Mouse (Mus musculus): ENCODE measurements around the gene Syne1. TPM values are rescaled to one million over a fixed set of nuclear protein-coding genes. Genes with fewer than 3 reads are reported as not detected.

Syne1 gene
- polyA plus RNA-seq, 1 experiment from 2014 or later: 8.6 TPM

DNA sequence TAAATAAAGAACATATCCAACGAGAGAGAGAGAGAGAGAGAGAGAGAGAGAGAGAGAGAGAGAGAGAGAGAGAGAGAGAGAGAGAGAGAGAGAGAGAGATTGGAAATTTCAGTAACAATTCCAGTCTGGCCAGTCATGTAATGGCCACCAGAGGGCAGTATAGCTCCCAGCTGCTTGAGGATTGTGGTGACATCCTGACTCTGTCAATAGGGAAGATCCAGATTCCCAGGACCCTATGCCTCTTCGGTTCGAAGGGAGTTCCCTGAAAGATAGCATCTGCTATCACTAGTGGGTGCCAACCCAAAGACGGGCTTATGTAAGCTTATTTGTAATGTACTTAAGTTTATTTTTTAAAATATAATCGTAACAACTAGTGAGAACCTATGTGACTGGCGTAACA is 71.2 kb downstream of the Syne1 start:
- ATAC-seq (ENCODE audit: low FRiP score): peak; percentile 65; the same call in 1 of the 2 replicates
- H3K4me3 ChIP-seq: no peak overlapping the region
- H3K4me2 ChIP-seq: no peak overlapping the region
- no peak overlapping the region for H3K27ac ChIP-seq
- H3K9me3 ChIP-seq: no peaks in the 10 kb centered on the region
- H3K27me3 ChIP-seq: no peaks in the 10 kb centered on the region
- no peaks in the 10 kb centered on the region for H3K36me3 ChIP-seq
- 58% methylated on average over 6 of the region's 6 CpGs for WGBS
- no peaks in the 10 kb centered on the region for H3K4me1 ChIP-seq (replicated peaks)
- H3K9ac ChIP-seq: no peak overlapping the region

DNA sequence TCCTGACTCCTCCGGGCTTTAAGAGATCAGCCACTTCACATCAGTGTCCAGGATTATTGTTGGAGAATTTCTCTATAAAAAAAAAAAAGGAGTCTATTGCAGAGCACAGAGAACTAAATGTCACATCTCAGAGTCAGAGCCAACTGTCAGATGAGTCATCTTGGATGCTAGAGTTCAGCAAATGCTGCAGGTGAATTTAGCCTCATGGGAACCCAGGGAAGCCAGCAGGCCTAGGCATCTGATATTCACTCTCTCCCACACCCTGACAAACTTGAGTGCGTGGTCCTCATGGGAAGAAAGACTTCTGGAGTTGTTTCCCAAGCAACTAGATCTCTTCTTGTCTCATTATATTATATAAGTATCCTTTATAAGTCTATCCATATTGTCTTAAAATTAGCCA is 82.6 kb downstream of the Syne1 start:
- 84% methylated on average over 2 of the region's 2 CpGs for WGBS
- no peak for ATAC-seq (ENCODE audit: low FRiP score)

DNA sequence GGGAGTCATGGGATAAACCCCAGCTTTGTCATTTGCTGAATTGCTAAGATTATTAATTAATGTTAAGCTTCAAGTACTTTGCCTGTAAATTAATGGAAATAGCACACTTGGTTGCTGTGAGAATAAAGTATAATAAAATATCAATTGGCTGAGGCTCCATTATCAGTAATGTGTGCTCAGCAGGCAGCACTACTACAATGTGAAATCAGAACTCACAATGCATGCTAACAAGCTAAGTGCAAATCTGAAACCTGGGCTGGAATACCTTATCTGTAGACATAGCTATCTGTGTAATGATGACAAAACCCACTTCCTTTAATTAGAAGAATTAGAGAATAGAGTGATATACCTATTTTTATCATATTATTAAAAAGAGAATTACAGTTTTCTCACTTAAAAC is 97.5 kb downstream of the Syne1 start:
- no peak overlapping the region for H3K27ac ChIP-seq
- H3K4me2 ChIP-seq: no peak overlapping the region
- no peaks in the 10 kb centered on the region for H3K36me3 ChIP-seq
- ATAC-seq (ENCODE audit: low FRiP score): peak; percentile 47; the same call in 1 of the 2 replicates
- no peak overlapping the region for H3K9ac ChIP-seq
- H3K4me1 ChIP-seq (replicated peaks): no peaks in the 10 kb centered on the region
- no peaks in the 10 kb centered on the region for H3K9me3 ChIP-seq
- H3K4me3 ChIP-seq: no peak overlapping the region
- no peaks in the 10 kb centered on the region for H3K27me3 ChIP-seq

More for the DNA sequence above, 82.6 kb downstream of the Syne1 start:
- Histone ChIP-seq H3K27ac (no peak overlapping the region), H3K27me3 (no peaks in the 10 kb centered on the region), H3K36me3 (no peaks in the 10 kb centered on the region), H3K9me3 (no peaks in the 10 kb centered on the region), H3K4me3 (no peak overlapping the region), H3K4me2 (no peak overlapping the region), H3K4me1 (replicated peaks) (no peaks in the 10 kb centered on the region), H3K9ac (no peak overlapping the region)

DNA sequence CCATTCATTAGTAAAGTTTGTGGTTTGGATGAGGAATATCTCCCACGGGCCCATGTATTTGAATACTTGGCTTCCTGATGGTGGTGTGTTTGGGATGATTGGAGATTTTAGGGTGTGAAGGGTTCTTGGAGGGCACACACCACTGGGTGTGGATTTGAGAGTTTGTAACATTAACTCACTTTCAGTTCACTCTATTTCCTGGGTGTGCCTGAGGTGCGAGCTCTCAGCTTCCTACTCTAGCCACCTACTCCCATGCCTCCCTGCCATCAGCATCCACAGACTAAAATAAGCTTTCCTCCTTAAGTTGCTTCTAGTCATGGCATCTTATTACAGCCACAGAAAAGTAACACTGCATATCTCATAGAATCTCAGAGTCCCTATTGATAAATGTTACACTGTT is 101.3 kb downstream of the Syne1 start:
- no peak overlapping the region for H3K9ac ChIP-seq
- H3K27me3 ChIP-seq: no peaks in the 10 kb centered on the region

DNA sequence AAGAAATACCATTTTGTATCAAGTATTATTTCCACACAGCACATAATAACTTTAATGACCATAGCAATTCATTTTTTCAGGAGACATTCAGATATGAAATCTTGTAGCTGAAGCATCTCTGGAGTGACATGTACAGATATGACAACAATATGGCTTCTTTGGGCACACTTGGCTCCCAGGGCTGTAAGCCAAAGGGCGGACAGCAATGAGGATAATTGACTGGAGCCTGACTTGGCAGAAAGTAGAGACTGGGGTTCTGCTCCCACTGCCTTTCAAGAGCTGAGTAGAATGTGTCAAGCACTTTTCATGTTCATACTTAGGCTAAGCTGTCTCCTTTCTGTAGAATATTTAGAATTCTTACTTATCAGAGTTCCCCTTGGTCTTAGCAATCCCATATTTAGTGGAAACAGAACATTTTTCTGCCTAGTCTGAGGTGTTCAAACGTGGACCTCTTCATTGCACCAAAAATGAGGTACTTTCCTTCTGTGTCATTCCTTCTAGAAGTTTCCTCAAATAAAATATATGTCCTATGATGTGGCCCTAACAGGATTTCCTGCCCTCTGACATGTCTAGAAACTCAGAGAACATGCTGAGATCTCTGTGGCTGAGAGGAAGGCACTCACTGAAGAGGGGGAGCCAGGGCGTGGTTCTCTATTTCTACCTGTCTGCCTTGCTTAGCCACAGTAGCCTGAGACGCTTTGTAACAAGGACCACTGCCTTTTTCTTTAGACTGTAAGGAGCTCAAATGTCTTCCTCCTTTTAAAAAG is 103.1 kb downstream of the Syne1 start:
- ATAC-seq (ENCODE audit: low FRiP score): no peak

More for the DNA sequence above, 101.3 kb downstream of the Syne1 start:
- no peak overlapping the region for H3K4me3 ChIP-seq
- no peaks in the 10 kb centered on the region for H3K36me3 ChIP-seq
- no peaks in the 10 kb centered on the region for H3K9me3 ChIP-seq
- WGBS: 95% methylated on average over 2 of the region's 2 CpGs
- no peaks in the 10 kb centered on the region for H3K4me1 ChIP-seq (replicated peaks)
- ATAC-seq (ENCODE audit: low FRiP score): no peak
- no peak overlapping the region for H3K4me2 ChIP-seq
- H3K27ac ChIP-seq: no peak overlapping the region

DNA sequence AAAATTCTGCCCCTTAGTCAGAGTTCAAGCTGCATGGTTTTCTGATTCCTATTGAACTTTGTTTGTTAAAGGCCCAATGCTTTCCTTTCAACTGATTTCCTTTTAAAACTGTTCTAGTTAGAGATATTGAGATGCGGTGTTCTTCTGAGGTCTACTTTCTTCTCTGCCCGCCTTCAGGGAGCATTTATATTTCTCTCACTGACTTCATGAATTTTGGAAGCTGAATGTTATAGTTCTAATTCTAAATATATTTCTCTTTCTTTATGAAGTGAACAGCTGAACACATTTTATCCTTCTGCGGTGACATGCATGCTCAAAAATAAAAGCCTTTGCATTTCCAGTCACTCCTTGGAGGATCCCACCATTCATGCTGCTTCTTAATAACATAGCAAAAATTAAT is 106.0 kb downstream of the Syne1 start:
- H3K4me1 ChIP-seq (replicated peaks): no peaks in the 10 kb centered on the region
- no peak overlapping the region for H3K4me3 ChIP-seq
- WGBS: 97% methylated on average over 3 of the region's 3 CpGs
- ATAC-seq (ENCODE audit: low FRiP score): no peak
- no peaks in the 10 kb centered on the region for H3K9me3 ChIP-seq
- H3K27me3 ChIP-seq: no peaks in the 10 kb centered on the region
- no peak overlapping the region for H3K27ac ChIP-seq
- H3K4me2 ChIP-seq: no peak overlapping the region
- H3K9ac ChIP-seq: no peak overlapping the region
- no peaks in the 10 kb centered on the region for H3K36me3 ChIP-seq

More for the DNA sequence above, 103.1 kb downstream of the Syne1 start:
- no peaks in the 10 kb centered on the region for H3K4me1 ChIP-seq (replicated peaks)
- H3K9me3 ChIP-seq: no peaks in the 10 kb centered on the region
- H3K4me2 ChIP-seq: no peak overlapping the region
- WGBS: 83% methylated on average over 4 of the region's 4 CpGs
- H3K36me3 ChIP-seq: no peaks in the 10 kb centered on the region
- H3K27ac ChIP-seq: no peak overlapping the region
- no peaks in the 10 kb centered on the region for H3K27me3 ChIP-seq
- H3K9ac ChIP-seq: no peak overlapping the region
- H3K4me3 ChIP-seq: no peak overlapping the region

DNA sequence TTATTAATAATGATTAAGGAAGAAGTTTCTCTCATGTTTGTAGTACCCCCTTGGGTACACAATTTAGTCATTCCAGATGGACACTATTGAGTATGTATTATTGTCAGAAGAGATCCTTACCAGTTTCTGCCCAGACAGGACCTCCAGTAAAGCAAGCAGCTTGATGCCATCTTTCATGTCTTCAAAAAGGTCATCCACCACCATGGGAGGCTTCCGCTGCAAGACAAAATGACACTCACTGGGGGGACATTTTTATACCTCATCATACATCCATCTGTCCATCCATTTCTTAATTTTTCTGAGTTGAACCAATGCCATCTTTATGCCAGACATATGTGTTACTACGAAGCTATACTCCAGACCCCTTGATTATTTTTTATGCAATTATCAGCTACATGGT is 108.3 kb downstream of the Syne1 start:
- Histone ChIP-seq H3K4me3 (no peak overlapping the region), H3K9me3 (no peaks in the 10 kb centered on the region), H3K4me2 (no peak overlapping the region), H3K9ac (no peak overlapping the region), H3K4me1 (replicated peaks) (0 out of 2 replicates have a peak, but pooled peaks cover 3% of the 10 kb centered on the region), H3K27me3 (no peaks in the 10 kb centered on the region), H3K36me3 (no peaks in the 10 kb centered on the region), H3K27ac (no peak overlapping the region)
- ATAC-seq (ENCODE audit: low FRiP score): no peak
- WGBS: 95% methylated on average over 2 of the region's 2 CpGs

DNA sequence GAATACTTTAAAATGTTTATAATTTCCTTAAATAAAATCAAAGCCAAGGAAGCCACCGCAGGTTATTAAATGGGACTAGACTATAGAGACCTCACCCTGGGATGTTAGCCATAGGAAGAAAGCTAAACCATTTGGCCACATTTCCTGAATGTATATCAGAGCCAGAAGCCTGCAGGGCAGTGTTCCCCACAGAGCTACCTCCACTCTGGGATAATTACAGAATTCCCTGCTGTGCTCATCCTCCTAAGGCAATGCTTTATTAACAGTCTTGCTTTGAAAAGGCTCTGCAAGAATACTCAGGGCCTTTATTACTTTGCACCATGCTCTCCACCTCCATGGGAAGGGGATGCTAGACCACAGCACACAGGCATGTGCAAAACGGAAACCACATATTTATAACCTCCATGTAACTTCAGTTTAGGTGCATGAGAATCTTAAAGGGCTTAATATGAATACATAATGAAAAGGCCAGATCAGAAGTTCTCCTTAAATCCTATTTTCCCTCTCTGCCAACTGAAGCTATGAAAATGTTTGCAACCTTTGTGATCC is 111.4 kb downstream of the Syne1 start:
- 42% methylated on average over 2 of the region's 2 CpGs for WGBS
- H3K4me1 ChIP-seq (replicated peaks): 0 out of 2 replicates have a peak, but pooled peaks cover 3% of the 10 kb centered on the region
- no peaks in the 10 kb centered on the region for H3K27me3 ChIP-seq
- no peaks in the 10 kb centered on the region for H3K9me3 ChIP-seq
- no peaks in the 10 kb centered on the region for H3K36me3 ChIP-seq
- H3K9ac ChIP-seq: no peak overlapping the region
- peak; percentile 46; the same call in 1 of the 2 replicates for ATAC-seq (ENCODE audit: low FRiP score)
- H3K27ac ChIP-seq: no peak overlapping the region
- H3K4me2 ChIP-seq: no peak overlapping the region
- no peak overlapping the region for H3K4me3 ChIP-seq

DNA sequence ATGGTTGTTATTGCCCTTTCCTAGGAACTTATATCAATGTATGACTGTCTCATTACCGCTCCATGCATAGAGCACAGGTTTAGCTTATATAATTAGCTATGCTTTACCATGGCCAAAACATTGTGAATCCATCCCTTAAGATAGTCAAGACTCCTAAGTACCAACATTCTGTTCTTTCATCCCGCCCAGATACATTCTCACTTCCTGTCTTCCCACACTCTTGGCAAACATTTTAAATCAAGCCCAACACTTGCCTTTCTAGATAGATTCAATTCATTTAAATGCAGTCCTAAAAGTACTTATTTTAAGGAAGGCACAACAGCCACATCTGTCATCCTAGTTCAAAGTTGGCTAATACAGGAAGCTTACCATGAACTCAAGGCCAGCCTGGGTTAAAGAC is 113.5 kb downstream of the Syne1 start:
- H3K9ac ChIP-seq: no peak overlapping the region
- H3K27ac ChIP-seq: no peak overlapping the region
- H3K4me2 ChIP-seq: no peak overlapping the region
- H3K36me3 ChIP-seq: no peaks in the 10 kb centered on the region
- no peak overlapping the region for H3K4me3 ChIP-seq
- no peaks in the 10 kb centered on the region for H3K9me3 ChIP-seq
- 0 out of 2 replicates have a peak, but pooled peaks cover 3% of the 10 kb centered on the region for H3K4me1 ChIP-seq (replicated peaks)
- no peak for ATAC-seq (ENCODE audit: low FRiP score)
- no peaks in the 10 kb centered on the region for H3K27me3 ChIP-seq
- 92% methylated on average over 2 of the region's 2 CpGs for WGBS

DNA sequence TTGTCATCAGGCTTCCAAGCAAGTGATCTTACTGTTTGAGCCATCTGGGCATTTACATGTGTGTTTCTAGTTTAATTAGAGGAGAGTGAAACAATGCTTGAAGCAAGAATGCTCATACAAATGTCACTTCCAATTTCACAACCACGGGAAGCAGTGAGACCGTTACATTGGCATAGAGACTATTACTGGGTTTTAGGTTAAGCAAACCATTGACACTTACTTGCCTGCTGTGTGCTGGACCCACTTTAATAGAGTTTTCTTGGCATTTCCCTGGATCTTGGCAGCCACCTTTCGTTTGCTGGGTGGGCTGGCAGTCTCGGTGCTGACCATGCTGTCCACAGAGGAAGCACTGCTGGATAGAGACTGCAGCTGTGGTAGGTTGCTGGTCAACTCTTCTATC is 127.3 kb downstream of the Syne1 start:
- no peak for ATAC-seq (ENCODE audit: low FRiP score)
- Histone ChIP-seq H3K27me3 (no peaks in the 10 kb centered on the region), H3K9ac (no peak overlapping the region), H3K27ac (no peak overlapping the region), H3K4me3 (no peak overlapping the region), H3K4me2 (no peak overlapping the region), H3K9me3 (no peaks in the 10 kb centered on the region), H3K4me1 (replicated peaks) (no peaks in the 10 kb centered on the region), H3K36me3 (no peaks in the 10 kb centered on the region)
- WGBS: 78% methylated on average over 4 of the region's 4 CpGs

DNA sequence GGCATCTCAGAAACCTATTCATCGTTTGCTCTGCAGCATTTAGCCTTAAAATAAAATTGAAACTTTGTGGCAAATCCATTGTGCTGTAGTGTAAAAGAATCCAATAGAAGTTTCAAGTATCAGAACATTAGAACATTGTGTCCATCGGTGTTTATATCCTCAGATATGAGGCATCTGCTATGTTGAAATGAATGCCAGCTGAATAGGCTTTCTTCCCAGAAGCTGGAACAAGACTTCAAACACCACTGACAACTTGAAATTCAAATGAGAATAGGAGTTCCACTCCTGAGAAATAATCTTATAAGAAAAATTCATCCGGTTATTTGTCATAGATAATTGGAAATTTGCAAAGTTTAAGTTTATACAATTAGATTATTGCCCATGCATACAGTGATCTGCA is 135.6 kb downstream of the Syne1 start:
- Histone ChIP-seq H3K27ac (no peak overlapping the region), H3K4me3 (no peak overlapping the region), H3K4me1 (replicated peaks) (no peaks in the 10 kb centered on the region), H3K9ac (no peak overlapping the region), H3K9me3 (no peaks in the 10 kb centered on the region), H3K36me3 (no peaks in the 10 kb centered on the region), H3K27me3 (no peaks in the 10 kb centered on the region), H3K4me2 (no peak overlapping the region)
- no peak for ATAC-seq (ENCODE audit: low FRiP score)
- 89% methylated on average over 3 of the region's 3 CpGs for WGBS

DNA sequence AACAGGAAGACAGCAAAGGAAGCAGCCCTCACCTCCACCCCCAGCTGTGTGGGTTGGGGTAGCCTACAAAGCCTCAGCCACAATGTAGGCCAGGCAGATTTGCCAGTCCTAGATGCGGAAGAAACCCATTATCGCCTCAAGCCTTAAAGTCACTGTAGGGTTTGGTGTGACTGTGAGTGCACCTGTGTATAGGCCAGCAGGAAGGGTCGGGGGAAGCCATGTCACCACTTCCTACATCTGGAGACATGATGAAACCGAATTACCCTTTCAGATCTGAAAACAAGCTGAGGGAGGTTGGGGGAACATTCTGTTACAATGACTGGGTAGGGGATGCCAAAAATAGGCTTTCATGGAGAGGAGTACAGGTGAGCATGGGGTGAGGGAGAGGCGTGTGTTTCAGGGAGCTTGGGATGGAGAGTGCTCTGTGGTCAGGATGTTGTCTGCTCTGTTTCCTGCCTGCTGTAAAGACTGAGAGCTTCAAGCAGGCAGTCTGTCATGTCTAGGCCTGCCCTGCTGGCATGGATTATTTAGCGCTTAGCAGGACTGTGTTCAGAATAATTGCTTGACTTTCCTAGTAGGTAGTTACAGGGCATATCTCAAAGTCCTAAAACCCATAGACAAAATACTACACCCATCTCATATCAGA is 167.0 kb downstream of the Syne1 start:
- no peak for ATAC-seq (ENCODE audit: low FRiP score)
- H3K27ac ChIP-seq: no peak overlapping the region
- no peaks in the 10 kb centered on the region for H3K36me3 ChIP-seq
- 87% methylated on average over 6 of the region's 6 CpGs for WGBS
- H3K4me1 ChIP-seq (replicated peaks): no peaks in the 10 kb centered on the region
- no peaks in the 10 kb centered on the region for H3K27me3 ChIP-seq
- H3K4me3 ChIP-seq: no peak overlapping the region
- H3K9me3 ChIP-seq: no peaks in the 10 kb centered on the region
- H3K4me2 ChIP-seq: no peak overlapping the region
- no peak overlapping the region for H3K9ac ChIP-seq
